Mouse (Mus musculus) brain, adult 2 months (tissue): Measurements from ENCODE around the gene Ddb1.
A peak's percentile ranks its signal among the peaks of the same experiment; 100 is the strongest.

Experiments
- DNase-seq: peaks from one replicate; pipeline ENCODE4 v3.0.0; 2011; ENCODE audit warnings: low read depth, low spot score

Gene Ddb1

DNA sequence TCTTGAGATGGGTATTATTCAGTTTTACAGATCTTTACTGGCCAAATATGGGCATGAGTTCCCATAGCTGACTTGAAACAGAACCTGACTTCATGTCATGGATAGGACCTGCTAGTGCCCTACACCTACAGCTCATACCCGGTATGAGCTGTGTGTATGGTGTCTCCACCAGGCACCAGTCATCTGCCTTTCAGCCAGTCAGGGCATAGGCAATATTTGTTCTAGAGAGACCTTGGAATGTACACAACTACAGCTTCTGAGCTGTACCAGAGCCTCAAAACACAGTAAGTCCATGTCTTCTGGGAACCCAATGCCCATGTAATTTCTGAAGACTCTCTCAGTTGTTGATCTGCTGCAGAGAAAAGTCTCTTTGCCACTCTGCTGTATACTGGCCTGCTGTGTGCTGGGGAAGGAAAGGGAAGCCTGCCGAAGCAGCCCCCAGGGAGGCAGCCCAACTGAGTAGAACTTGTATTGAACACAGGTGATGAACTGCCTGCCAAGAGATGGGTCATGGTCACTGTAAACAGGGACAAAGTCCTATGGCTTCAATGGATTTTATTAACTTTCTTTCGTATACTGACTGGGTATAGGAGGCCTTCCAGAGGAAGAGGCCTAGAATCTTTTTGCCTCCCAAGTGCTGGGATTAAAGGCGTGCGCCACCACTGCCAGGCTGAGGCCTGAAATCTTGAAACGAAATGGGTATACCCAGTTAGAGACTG lies 13.3 kb upstream of the Ddb1 start:
- DNase-seq = no peak

- no peak for DNase-seq
These were observed 6.9 kb upstream of the Ddb1 start for GRCm38 (mm10) chr19:10598188-10598587.

DNA sequence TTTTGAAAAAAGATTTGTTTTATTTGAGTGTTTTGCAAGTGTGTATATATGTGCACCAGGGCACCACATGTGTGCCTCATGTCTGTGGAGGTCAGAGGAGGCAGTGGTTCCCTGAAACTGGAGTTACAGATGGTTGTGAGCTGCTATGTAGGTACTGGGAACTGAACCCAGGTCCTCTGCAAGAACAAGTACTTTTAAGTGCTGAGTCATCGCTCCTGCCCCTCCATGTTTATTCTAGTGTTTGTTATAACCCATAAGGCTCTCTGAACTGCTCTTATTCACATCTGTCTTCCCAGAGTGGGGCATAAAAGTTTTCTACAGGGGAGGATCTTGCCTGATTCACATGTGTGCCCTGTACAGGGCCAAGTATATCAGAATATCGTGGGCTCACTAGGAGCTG lies 5.5 kb upstream of the Ddb1 start:
- DNase-seq = no peak

DNA sequence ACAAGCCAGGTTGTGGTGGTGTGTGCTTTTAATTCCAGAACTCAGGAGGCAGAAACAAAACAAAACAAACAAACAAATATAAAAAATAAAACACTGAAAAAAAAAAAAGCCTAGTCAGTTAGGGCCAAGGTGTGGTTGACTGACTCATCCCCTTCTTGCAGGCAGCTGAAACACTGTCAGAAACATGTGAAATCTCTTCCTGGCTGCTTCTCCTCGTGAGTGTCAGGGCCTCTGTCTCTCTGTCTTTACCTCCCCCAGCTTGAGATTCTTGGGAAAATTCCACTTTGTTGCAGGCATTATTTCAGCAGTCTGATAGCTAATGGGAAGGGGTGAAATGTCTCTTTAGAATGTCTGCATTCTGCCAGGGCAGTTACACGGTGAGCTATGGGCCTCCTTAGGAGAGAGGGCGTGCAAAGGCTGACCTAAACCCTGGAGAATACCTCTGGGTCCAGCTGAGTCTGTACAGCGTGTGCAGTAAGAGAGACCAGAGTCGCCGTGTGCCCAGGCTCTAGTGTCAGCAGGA lies 2.8 kb upstream of the Ddb1 start:
- peak; percentile 52 for DNase-seq

DNA sequence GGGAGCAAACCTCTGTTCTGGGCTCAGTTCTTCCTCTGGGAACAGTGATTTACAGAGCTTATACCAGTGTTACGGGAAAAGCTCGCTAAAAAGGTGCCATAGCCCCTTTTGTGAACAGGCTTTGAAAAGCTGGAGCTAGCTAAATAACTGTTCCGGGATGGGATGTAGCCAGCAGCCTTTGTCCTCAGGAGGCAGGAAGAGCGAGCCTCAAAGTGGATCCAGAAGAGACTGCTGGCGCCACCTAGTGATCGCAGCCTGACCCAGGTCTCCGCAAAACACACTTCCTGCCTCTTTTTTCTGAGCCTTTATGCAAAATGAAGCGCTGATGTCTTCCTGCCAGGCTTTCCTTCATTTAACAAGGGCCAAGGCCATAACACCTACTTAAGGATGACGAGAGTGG lies 2.3 kb upstream of the Ddb1 start:
- DNase-seq = peak; percentile 96

GRCm38 (mm10) chr19:10603660-10604523 lies 1.2 kb upstream of the Ddb1 start:
- peak; percentile 25 for DNase-seq

DNA sequence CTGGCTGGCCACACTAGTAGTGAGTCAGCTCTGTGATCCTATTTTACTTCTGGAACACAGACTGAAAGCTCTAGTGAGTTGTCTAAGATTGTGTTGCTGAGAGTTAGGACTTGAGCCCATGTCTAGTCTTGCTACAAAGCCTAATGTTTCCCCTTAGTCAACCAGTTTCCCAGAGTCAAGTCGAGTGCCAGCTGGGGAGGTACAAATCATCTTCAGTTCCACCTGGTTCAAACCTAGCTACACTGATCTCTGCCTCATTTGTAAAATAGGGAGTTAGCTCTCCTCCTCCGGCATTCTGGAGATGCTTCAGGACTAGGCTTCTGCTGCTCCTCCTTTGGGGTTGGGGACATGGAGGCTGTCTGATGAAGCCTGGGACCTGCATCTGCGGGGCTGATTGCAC lies 593 bp upstream of the Ddb1 start:
- DNase-seq = peak; percentile 8

GRCm38 (mm10) chr19:10605901-10606622 lies 935 bp downstream of the Ddb1 start:
- DNase-seq = peak; percentile 21

GRCm38 (mm10) chr19:10608573-10609240 lies 3.6 kb downstream of the Ddb1 start:
- no peak for DNase-seq

- DNase-seq = peak; percentile 62
These were observed 29.2 kb downstream of the Ddb1 start, which contains the start of gene Vwce for GRCm38 (mm10) chr19:10634106-10634871. Vwce (plus strand) TSS chr19:10634213.

DNA sequence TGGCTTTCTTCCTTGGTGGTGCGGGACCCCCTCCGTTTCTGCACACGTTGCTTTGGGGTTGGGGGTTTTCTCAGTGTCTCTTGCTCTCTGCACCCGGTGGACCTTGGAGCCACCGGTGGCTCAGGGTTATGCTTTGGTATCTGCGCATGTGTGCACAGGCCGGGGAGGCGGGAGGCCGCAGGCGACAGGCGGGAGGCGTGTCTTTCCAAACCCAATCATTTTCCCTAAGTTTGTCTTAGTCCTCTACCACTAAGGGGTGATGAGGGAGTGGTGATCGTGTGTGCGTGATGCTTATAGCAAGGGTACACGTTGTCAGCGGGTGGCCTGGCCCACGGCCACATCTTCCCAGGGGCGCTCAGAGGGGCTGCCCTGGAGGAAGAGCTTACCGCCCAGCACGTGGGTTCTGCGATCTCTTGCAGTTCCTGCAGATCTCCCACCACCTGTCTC lies 29.8 kb downstream of the Ddb1 start:
- peak; percentile 82 for DNase-seq

DNA sequence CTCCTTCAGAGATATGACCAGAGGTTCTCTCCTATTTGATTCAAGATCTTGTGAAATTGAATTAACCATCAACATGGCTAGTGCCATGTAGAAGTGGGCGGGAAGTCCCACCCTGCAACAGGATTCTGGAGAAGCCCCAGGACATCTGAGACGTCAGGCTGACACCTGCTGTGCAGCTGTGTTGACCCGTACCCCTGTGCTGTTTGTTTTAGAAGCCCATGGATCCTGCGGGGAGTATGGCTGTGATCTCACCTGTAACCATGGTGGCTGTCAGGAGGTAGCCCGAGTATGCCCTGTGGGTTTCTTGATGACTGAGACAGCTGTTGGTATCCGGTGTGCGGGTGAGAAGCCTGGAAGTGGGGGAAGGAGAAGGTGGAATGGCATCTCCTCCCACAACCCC lies 32.7 kb downstream of the Ddb1 start:
- DNase-seq = no peak

- DNase-seq = peak; percentile 21
These were observed 35.0 kb downstream of the Ddb1 start for GRCm38 (mm10) chr19:10640080-10640479.

DNA sequence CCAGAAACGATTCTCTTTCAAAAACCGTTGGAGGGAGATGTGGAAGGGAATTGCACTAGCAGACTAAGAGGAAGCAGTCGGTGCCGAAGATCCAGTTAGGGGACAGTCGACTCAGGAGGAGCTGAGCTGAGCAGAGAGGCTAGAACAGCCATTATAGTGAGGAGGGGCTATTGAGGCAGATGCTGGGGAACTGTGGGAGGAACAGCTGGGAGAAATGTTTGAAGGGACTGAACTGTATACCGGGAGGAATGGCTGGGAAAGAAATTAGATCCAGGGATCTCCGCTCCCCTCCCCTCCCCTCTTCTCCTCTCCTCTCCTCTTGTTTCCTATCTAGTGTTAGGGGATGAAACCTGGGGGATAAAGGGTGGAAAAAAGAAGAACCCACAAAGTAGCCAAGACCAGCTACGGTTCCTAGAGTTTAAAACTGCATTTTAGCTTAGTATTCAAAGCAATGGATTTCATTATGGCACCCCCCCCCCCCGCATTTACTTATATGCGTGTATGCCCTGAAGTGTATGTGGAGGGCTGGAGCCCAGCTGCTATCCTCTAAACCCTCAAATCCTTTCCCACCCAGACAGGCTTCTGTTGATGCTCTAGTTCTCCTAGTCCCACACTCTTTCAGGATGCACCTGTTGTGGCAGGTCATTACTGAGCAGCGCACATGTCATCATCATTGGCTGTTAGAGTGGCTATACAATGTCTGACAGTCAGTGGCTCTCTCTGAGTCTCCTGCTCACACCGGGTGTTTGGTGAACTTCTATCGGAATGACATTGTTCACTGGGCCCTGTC lies 35.7 kb downstream of the Ddb1 start:
- no peak for DNase-seq

DNA sequence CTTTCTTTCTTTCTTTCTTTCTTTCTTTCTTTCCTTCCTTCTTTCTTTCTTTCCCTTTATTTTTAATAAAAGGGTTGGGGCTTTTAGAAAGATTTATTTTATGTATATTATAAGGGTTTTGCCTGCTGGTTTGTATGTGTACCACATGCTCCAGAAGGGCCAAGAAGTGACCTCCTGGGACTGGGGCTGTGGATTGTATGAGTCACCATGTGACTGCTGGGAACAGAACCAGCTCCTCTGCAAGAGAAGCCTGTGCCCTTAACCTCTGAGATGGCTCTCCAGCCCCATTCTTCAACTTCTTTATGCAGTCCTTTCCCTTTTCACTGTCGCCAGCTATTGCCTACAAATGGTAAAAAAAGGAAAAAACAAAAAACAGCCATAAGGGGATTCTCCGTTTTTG lies 40.5 kb downstream of the Ddb1 start:
- DNase-seq = no peak

- DNase-seq = no peak
These were observed 43.0 kb downstream of the Ddb1 start for GRCm38 (mm10) chr19:10648156-10648555.

- DNase-seq = no peak
These were observed 50.9 kb downstream of the Ddb1 start for GRCm38 (mm10) chr19:10656058-10656457.

DNA sequence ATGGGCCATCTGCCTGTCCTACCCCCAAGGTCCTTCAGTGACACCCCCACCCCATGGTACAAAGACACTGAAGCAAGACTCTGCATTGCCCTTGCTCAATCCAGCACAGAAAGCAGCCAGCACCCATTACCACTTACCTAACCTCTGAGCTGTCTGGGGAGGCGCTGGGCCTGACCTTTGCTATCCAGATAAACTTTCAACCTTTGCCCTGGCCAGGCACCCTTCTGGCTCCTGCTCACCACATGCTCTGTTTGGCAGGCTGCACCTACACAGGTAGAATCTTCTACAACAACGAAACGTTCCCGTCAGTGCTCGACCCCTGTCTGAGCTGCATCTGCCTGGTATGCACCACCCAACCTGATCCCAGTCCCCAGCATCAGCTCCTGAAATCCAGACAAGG lies 52.6 kb downstream of the Ddb1 start:
- no peak for DNase-seq

DNA sequence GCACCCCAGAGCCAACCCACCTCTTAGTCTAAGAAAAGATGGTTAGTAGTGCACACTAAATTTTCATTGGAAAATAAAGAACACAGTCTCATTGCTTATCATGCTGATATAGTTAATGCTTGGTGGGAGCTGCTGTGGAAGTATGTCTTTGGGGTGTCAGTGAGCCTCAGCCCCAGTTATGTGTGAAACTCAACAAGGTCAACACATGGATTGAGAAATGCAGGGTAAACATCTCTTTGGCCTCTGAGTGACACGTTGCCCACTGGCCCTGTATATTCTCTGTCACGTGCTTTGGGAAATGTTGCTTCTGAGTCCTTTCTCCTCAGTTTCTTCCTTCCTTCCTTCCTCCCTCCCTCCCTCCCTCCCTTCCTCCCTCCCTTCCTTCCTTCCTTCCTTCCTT lies 53.3 kb downstream of the Ddb1 start:
- DNase-seq = no peak

DNA sequence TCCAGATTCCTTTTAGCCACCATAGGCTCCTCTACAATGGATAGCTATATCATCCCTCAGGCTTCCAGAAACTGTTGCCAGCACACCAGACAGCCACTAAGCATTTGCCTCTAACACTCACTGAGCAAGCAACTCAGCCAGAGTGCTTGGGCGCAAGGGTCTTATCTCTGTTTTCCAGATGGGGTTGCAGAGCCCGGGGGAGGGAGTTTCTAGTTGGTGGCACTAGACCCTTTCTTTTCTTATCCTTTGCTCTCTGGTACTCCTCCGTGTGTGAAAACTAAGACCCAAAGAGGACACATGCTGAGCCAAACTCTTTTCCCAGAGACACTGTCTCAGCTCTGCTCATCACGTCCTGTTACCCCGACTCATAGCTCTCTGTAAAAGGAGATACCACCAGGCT lies 56.2 kb downstream of the Ddb1 start:
- no peak for DNase-seq
